Mouse (Mus musculus) midbrain, embryonic 14.5 days (tissue): ENCODE data around the gene Drc3. TPM values are rescaled to one million over a fixed set of nuclear protein-coding genes. Genes with fewer than 3 reads are reported as not detected.
A peak's percentile ranks its signal among the peaks of the same experiment; 100 is the strongest.

Experiments
- ATAC-seq: fragments of 200-750 bp; cut with Nextera tagmentation; 2 replicates; pipeline ENCODE4 v1.8.0; 2017; ENCODE audit warnings: moderate number of reproducible peaks, moderate library complexity; ENCODE audit not compliant: low FRiP score, low TSS enrichment
- DNase-seq: peaks from one replicate; pipeline ENCODE4 v3.0.0-alpha.2; 2015
- H3K27ac ChIP-seq: fragments of 300-500 bp; sonication (generic); replicated peaks from 2 replicates; pipeline ENCODE4 v1.5.1; 2014; ENCODE audit warnings: mild to moderate bottlenecking, low read depth, low read length, moderate library complexity
- H3K27me3 ChIP-seq: fragments of 300-500 bp; sonication (generic); 2 replicates; pipeline ENCODE4 v1.6.1; 2014; ENCODE audit warnings: low read length, control low read depth, mixed read lengths; ENCODE audit not compliant: control insufficient read depth, insufficient read depth
- H3K36me3 ChIP-seq: fragments of 300-500 bp; sonication (generic); 2 replicates; pipeline ENCODE4 v1.6.1; 2014; ENCODE audit warnings: low read length, control low read depth; ENCODE audit not compliant: control insufficient read depth, insufficient read depth
- H3K4me1 ChIP-seq: fragments of 300-500 bp; sonication (generic); 2 replicates; pipeline ENCODE4 v1.6.1; 2014; ENCODE audit warnings: mild to moderate bottlenecking, antibody characterized with exemption, low read length, control low read depth; ENCODE audit not compliant: control insufficient read depth, insufficient read depth
- H3K4me2 ChIP-seq: fragments of 300-500 bp; sonication (generic); 2 replicates; pipeline ENCODE4 v1.6.1; 2014; ENCODE audit warnings: mild to moderate bottlenecking, low read length, moderate library complexity
- H3K4me3 ChIP-seq: fragments of 300-500 bp; sonication (generic); replicated peaks from 2 replicates; pipeline ENCODE4 v1.5.1; 2014; ENCODE audit warnings: low read depth, low read length
- H3K9ac ChIP-seq: fragments of 300-500 bp; sonication (generic); replicated peaks from 2 replicates; pipeline ENCODE4 v1.6.1; 2014; ENCODE audit warnings: mild to moderate bottlenecking, low read length, moderate library complexity
- H3K9me3 ChIP-seq: fragments of 300-500 bp; sonication (generic); 2 replicates; pipeline ENCODE4 v1.6.1; 2016; ENCODE audit warnings: low read length, control low read depth, mixed read lengths; ENCODE audit not compliant: control insufficient read depth
- WGBS: fragments of 180-500 bp; shearing (Covaris S2); extraction: QIAGEN DNeasy Blood & Tissue Kit; methylation state at CpG from one replicate; pipeline ENCODE4 v1.1.7; 2014; 5-methylcytosine and 5-hydroxymethylcytosine counted together
- polyA plus RNA-seq: library from polyadenylated mRNA; unstranded; fragments of >200 nt; fragmentation: Nextera tagmentation; extraction: Ambion mirVana; gene quantifications from 2 replicates; pipeline ENCODE4 v1.2.1, GENCODE M21; 2014

The Drc3 gene
- polyA plus RNA-seq, 1 experiment from 2014 or later = 6.1 TPM

DNA sequence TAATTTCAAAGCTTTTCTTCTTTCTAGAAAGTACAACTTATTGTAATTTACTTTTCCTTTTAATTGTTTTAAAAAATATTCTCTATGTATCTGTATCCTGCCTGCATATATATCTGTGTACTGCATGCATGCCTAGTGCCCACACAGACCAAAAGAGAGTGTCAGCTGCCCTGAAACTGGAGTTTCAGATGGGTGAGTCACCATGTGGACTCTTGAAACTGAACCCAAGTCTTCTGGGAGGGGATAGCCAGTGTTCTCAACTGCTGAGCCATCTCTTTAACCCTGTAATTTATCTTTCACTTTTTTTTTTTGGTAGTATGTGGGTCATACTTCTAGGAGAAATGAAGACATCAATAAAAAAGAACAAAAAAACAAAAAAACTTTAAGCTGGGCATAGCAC lies 29.4 kb upstream of the Drc3 start:
- H3K27ac ChIP-seq = no peak overlapping the region
- H3K27me3 ChIP-seq = no peaks in the 10 kb centered on the region
- no peak overlapping the region for H3K4me2 ChIP-seq
- H3K4me1 ChIP-seq = peaks cover 16% of the 10 kb centered on the region
- DNase-seq = no peak
- H3K36me3 ChIP-seq = no peaks in the 10 kb centered on the region
- no peak overlapping the region for H3K9ac ChIP-seq
- H3K9me3 ChIP-seq = no peaks in the 10 kb centered on the region
- no peak for ATAC-seq
- H3K4me3 ChIP-seq = no peak overlapping the region

DNA sequence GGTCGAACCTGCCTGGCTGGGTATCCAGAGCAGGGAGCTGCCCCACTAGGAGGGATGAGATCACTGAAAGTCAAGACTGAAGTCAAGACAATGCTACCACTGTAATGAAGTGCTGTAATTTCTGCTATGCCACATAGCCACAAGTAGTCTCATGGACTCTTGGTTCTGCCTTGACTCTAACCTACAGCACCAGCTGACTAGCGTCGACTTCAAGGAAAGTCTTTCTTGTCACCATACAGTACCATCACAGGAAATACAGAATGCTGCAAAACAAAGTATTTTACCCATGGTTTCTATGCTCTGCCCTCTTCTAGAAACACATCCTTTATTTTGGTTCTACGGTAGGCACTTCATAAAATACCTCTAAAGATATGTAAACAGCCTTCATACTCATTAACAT lies 22.6 kb upstream of the Drc3 start:
- Histone ChIP-seq H3K4me3 (no peak overlapping the region), H3K9me3 (no peaks in the 10 kb centered on the region), H3K27ac (no peak overlapping the region), H3K9ac (no peak overlapping the region), H3K27me3 (no peaks in the 10 kb centered on the region), H3K4me1 (no peaks in the 10 kb centered on the region), H3K36me3 (no peaks in the 10 kb centered on the region), H3K4me2 (no peak overlapping the region)
- 93% methylated on average over 4 of the region's 4 CpGs for WGBS
- DNase-seq (no peak), ATAC-seq (no peak)

DNA sequence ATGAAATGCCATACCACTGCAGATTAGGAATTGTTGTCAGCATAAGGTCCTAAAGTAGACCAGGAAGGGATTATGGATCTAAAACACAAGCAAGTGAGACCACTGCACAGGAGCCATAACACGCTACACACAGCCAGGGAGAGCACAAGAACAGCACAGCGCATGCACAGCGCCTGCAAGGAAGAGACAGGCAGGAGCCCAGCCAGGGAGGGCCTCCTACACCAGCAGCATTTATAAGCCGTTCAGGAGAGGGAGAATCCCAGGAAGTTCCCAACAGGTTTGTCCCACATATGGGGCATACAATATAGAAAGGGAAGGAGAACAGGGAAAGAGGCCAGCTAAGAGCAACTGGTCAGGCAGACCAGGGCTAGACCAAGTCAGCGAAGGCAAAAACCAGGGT lies 19.7 kb upstream of the Drc3 start:
- no peak for DNase-seq
- H3K4me2 ChIP-seq = no peak overlapping the region
- WGBS = 89% methylated on average over 5 of the region's 5 CpGs
- no peak overlapping the region for H3K9ac ChIP-seq
- no peaks in the 10 kb centered on the region for H3K27me3 ChIP-seq
- H3K27ac ChIP-seq = no peak overlapping the region
- H3K4me3 ChIP-seq = no peak overlapping the region
- no peaks in the 10 kb centered on the region for H3K9me3 ChIP-seq
- no peak for ATAC-seq
- no peaks in the 10 kb centered on the region for H3K4me1 ChIP-seq
- no peaks in the 10 kb centered on the region for H3K36me3 ChIP-seq

DNA sequence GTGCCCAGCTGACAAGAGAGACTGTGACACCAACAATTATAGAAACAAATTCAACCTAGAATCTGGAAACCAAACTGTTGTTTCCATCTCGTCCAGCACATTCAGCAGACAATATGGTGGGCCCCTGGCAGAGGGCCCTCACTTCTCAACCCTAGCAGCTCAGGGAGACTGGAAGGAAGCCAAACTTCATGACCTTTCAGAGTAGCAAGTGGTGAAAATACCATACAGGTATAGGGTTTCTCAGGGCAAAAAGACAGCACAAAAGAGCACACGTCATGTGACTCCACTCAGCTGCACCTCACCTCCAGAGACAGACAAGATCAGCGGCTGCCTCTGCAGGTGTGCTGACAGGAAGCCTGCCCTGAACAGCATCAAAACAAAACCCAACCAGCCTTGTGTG lies 19.0 kb upstream of the Drc3 start:
- Histone ChIP-seq H3K9me3 (no peaks in the 10 kb centered on the region), H3K27ac (no peak overlapping the region), H3K4me3 (no peak overlapping the region), H3K4me2 (no peak overlapping the region), H3K36me3 (no peaks in the 10 kb centered on the region), H3K27me3 (no peaks in the 10 kb centered on the region), H3K4me1 (no peaks in the 10 kb centered on the region), H3K9ac (no peak overlapping the region)
- WGBS = 82% methylated on average over 3 of the region's 3 CpGs
- no peak for DNase-seq
- no peak for ATAC-seq

DNA sequence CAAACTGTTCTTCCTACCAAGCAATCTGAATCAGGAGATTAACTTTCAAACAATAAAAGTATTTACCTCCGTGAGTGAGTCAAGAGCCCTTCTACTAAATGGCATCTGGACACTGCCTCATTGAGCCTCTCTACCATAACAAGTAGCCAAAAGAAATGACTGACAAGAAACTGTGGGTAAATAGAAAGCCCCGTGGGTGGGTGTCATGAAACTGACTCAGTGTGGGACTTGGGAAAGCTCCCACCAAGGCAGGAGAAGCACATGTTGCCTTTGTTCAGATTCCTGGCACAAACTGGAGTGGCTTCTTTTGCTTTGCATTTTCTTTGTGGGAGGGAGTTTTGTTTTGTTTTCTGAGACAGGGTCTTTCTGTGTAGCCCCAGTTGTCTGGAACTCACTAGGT lies 17.4 kb upstream of the Drc3 start:
- H3K4me2 ChIP-seq = no peak overlapping the region
- H3K27ac ChIP-seq = no peak overlapping the region
- ATAC-seq (no peak), DNase-seq (no peak)
- H3K9me3 ChIP-seq = no peaks in the 10 kb centered on the region
- 41% methylated on average over 2 of the region's 2 CpGs for WGBS
- H3K36me3 ChIP-seq = no peaks in the 10 kb centered on the region
- no peak overlapping the region for H3K9ac ChIP-seq
- no peaks in the 10 kb centered on the region for H3K4me1 ChIP-seq
- H3K4me3 ChIP-seq = no peak overlapping the region
- H3K27me3 ChIP-seq = no peaks in the 10 kb centered on the region

DNA sequence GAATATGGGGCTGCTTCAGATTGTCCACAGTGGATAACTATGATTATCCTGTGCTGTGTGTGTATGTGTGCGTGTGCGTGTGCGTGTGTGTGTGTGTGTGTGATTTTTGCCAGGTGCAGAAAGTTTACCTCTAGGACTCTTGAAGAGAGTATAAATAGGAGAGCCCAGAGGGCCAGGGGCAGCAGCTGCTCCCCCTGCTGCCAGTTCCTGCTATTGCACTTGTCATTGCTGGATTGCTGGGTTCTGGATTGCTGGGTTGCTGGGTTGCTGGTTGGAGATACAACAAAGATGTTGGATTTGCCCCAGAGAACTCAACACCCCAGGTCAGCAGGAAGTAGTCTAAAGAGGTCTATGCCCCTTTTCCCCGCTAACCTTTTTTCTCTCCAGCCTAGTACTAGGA lies 14.8 kb upstream of the Drc3 start:
- peak; percentile 46 for DNase-seq
- Histone ChIP-seq H3K4me1 (no peaks in the 10 kb centered on the region), H3K27ac (no peak overlapping the region), H3K9me3 (no peaks in the 10 kb centered on the region), H3K27me3 (no peaks in the 10 kb centered on the region), H3K4me2 (no peak overlapping the region), H3K36me3 (no peaks in the 10 kb centered on the region), H3K9ac (no peak overlapping the region), H3K4me3 (no peak overlapping the region)
- 69% methylated on average over 4 of the region's 4 CpGs for WGBS
- ATAC-seq = no peak

DNA sequence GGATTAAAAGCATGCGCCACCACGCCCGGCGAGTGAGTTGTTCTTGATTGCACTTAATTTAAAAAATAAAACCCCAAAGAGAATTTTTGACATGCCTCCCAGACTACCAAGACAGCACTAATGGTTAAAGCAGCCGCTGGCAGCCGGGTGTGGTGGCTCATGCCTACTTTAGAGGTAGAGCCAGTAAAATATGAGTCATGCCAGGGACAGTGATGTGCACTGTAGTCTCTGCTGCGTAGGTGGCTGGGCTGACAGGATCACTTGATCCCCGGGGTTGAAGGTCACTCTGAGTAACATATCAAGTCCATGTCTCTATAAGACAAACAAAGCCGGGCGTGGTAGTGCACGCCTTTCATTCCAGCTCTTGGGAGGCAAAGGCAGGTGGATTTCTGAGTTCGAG lies 13.8 kb upstream of the Drc3 start:
- H3K9ac ChIP-seq = no peak overlapping the region
- ATAC-seq = no peak
- H3K4me2 ChIP-seq = no peak overlapping the region
- no peak overlapping the region for H3K4me3 ChIP-seq
- H3K27me3 ChIP-seq = no peaks in the 10 kb centered on the region
- no peak for DNase-seq
- no peaks in the 10 kb centered on the region for H3K36me3 ChIP-seq
- H3K27ac ChIP-seq = no peak overlapping the region
- 92% methylated on average over 12 of the region's 12 CpGs for WGBS
- H3K9me3 ChIP-seq = no peaks in the 10 kb centered on the region
- H3K4me1 ChIP-seq = no peaks in the 10 kb centered on the region

DNA sequence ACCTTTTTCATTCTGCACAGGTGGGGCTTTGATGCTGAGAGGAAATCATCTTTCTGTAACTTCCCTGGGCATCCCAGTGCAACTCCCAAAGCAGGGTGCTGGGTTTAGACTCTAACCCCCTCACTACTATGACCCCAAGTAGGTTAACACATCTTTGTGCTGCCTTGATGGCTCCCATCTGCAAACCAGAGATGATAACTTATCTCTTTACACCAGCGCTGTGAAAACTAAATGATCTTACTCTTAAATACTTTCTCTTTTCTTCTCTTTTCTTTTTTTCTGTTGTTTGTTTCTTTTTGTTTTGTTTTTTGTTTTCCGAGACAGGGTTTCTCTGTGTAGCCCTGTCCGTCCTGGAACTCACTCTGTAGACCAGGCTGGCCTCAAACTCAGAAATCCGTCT lies 7.3 kb upstream of the Drc3 start:
- H3K4me2 ChIP-seq = no peak overlapping the region
- no peak overlapping the region for H3K9ac ChIP-seq
- no peaks in the 10 kb centered on the region for H3K36me3 ChIP-seq
- no peak overlapping the region for H3K27ac ChIP-seq
- H3K4me3 ChIP-seq = no peak overlapping the region
- no peaks in the 10 kb centered on the region for H3K4me1 ChIP-seq
- no peak for ATAC-seq
- no peaks in the 10 kb centered on the region for H3K27me3 ChIP-seq
- no peak for DNase-seq
- no peaks in the 10 kb centered on the region for H3K9me3 ChIP-seq
- 81% methylated on average over 4 of the region's 4 CpGs for WGBS

DNA sequence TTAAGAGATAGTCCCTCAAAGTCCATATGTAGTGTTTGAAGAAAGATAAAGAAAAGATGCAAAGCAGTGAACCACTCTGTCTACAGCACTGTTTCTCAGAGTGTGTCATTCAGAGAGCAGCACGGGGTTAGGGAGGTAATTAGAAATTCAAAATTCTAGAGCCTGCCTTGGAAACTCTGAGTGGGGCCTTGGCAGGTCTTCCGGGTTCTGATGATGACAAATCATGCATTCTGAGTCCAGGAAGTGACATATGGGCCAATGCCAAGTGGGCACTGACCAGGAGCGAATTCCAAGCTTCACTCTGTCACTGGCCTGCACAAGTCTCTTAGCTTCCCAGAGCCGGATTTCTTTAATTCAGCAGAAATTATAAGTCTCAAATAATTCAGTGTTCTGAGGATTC lies 6.6 kb upstream of the Drc3 start:
- DNase-seq (no peak), ATAC-seq (no peak)
- Histone ChIP-seq H3K4me1 (peaks cover 3% of the 10 kb centered on the region), H3K27ac (no peak overlapping the region), H3K9me3 (no peaks in the 10 kb centered on the region), H3K4me2 (no peak overlapping the region), H3K36me3 (no peaks in the 10 kb centered on the region), H3K27me3 (no peaks in the 10 kb centered on the region), H3K4me3 (no peak overlapping the region), H3K9ac (no peak overlapping the region)
- 71% methylated on average over 4 of the region's 4 CpGs for WGBS
